Mouse (Mus musculus) heart, embryonic 12.5 days (tissue): ENCODE measurements at regions not wholly inside any gene's neighbourhood (a gene's known extent, or its start where the extent isn't known, plus 50 kb on each side); places are given as distances from the start of the nearest gene placed in this dataset.

Source experiments
- ATAC-seq: fragments of 200-750 bp; cut with Nextera tagmentation; 2 replicates; pipeline ENCODE4 v1.8.0; 2017; ENCODE audit warnings: moderate TSS enrichment, moderate library complexity; ENCODE audit not compliant: insufficient number of reproducible peaks, low FRiP score
- H3K27ac ChIP-seq: fragments of 300-500 bp; sonication (generic); 2 replicates; pipeline ENCODE4 v1.5.1; 2016; ENCODE audit warnings: mild to moderate bottlenecking, moderate library complexity; ENCODE audit not compliant: poor library complexity, severe bottlenecking
- H3K27me3 ChIP-seq: fragments of 300-500 bp; sonication (generic); replicated peaks from 2 replicates; pipeline ENCODE4 v1.6.1; 2016; ENCODE audit warnings: mild to moderate bottlenecking, moderate library complexity
- H3K36me3 ChIP-seq: fragments of 300-500 bp; sonication (generic); 2 replicates; pipeline ENCODE4 v1.6.1; 2016; ENCODE audit warnings: mild to moderate bottlenecking, moderate library complexity
- H3K4me1 ChIP-seq: fragments of 300-500 bp; sonication (generic); replicated peaks from 2 replicates; pipeline ENCODE4 v1.6.1; 2016; ENCODE audit warnings: mild to moderate bottlenecking
- H3K4me2 ChIP-seq: fragments of 300-500 bp; sonication (generic); 2 replicates; pipeline ENCODE4 v1.6.1; 2016; ENCODE audit warnings: mild to moderate bottlenecking, moderate library complexity
- H3K4me3 ChIP-seq: fragments of 300-500 bp; sonication (generic); 2 replicates; pipeline ENCODE4 v1.5.1; 2016; ENCODE audit warnings: mild to moderate bottlenecking
- H3K9ac ChIP-seq: fragments of 300-500 bp; sonication (generic); 2 replicates; pipeline ENCODE4 v1.6.1; 2016; ENCODE audit warnings: mild to moderate bottlenecking, moderate library complexity
- H3K9me3 ChIP-seq: fragments of 300-500 bp; sonication (generic); replicated peaks from 2 replicates; pipeline ENCODE4 v1.6.1; 2016; ENCODE audit warnings: mild to moderate bottlenecking, moderate library complexity
- WGBS: fragments of 180-500 bp; shearing (Covaris S2); methylation state at CpG from one replicate; pipeline ENCODE4 v1.1.7; 2016; 5-methylcytosine and 5-hydroxymethylcytosine counted together

DNA sequence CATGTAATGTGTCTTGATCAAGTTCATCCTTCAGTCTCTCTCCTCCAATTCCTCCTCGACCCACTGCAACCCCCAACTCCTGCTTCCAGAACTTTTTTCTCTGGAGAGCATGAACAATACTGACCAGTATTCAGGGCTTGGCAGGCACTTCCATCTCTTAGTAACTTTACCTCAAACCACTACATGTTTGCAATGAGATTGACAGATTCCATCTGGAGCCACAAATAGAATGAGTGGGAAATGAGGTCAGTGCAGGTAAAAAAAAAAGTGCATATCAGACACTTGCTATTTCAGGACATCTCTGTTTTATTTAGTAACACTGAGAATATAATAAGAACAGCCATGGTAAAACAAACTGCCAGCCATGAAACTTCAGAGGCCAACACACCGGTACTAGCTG, 94.5 kb upstream of the Ifne start:
- Histone ChIP-seq H3K4me1 (peaks cover 6% of the 10 kb centered on the region; the same call in 1 of the 2 replicates), H3K27ac (no peak overlapping the region), H3K36me3 (no peaks in the 10 kb centered on the region), H3K27me3 (no peaks in the 10 kb centered on the region), H3K4me3 (no peak overlapping the region), H3K9ac (no peak overlapping the region), H3K4me2 (no peak overlapping the region), H3K9me3 (no peaks in the 10 kb centered on the region)
- no peak for ATAC-seq
- WGBS, result 61% methylated on average over 2 of the region's 2 CpGs

DNA sequence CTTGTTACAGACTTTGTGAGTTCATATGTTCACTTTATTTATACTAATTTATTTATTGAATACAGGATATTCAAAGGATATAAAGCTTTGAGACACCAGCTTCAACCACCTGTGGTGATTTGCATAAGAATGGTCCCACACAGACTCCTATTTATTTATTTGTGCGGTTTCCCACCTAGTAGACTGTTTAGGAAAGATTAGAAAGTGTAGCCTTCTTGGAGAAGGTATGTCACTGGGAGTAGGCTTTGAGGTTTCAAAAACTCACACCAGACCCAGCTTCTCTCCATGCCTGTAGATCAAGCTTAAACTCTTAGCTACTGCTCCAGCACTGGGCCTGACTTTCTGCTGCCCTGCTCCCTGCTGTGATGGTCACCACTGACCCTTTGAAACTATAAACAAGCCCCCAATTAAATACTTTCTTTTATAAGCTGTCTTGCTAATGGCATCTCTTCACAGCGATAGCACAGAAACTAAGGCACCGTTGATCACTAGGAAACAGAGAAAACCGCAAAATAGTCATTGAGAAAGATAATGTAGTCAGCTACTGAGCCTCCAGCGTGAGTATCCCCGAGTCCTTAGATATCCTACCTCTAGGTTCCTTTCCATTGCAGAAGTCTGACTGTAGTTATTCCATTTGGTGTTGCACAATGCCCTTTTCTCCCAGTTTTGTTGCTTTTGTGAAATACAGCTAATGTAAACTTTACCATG, 89.3 kb upstream of the Ifne start:
- ATAC-seq, result no peak
- Histone ChIP-seq H3K4me1 (peaks cover under 1% of the 10 kb centered on the region; the same call in 1 of the 2 replicates), H3K9me3 (no peaks in the 10 kb centered on the region), H3K4me2 (no peak overlapping the region), H3K4me3 (no peak overlapping the region), H3K36me3 (no peaks in the 10 kb centered on the region), H3K9ac (no peak overlapping the region), H3K27me3 (no peaks in the 10 kb centered on the region), H3K27ac (no peak overlapping the region)
- WGBS, result 61% methylated on average over 6 of the region's 6 CpGs

DNA sequence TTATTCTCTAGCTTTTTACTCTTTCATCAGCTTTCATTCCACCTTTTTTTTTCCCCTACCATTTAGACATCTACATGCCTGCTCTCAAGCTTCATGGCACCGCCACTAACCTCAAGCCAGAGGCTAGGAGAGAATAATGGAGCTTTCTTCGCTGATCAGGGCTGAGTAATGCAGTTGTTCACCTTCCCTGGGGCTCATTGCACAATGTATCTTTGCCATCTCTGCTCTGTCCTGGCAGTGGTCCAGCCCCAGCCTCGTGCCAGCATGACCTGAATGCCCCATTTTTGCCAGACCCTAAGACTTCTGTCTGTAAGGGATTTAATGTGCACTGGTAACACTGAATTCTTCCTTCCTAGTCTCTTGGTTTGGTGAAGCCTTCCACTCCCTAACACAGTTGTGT, 79.6 kb upstream of the Ifne start:
- no peaks in the 10 kb centered on the region for H3K27me3 ChIP-seq
- H3K9ac ChIP-seq, result no peak overlapping the region
- no peak overlapping the region for H3K4me2 ChIP-seq
- no peaks in the 10 kb centered on the region for H3K36me3 ChIP-seq
- 68% methylated on average over 3 of the region's 3 CpGs for WGBS
- no peak overlapping the region for H3K4me3 ChIP-seq
- ATAC-seq, result no peak
- H3K9me3 ChIP-seq, result no peaks in the 10 kb centered on the region
- H3K4me1 ChIP-seq, result 0 out of 2 replicates have a peak, but pooled peaks cover 3% of the 10 kb centered on the region
- no peak overlapping the region for H3K27ac ChIP-seq

DNA sequence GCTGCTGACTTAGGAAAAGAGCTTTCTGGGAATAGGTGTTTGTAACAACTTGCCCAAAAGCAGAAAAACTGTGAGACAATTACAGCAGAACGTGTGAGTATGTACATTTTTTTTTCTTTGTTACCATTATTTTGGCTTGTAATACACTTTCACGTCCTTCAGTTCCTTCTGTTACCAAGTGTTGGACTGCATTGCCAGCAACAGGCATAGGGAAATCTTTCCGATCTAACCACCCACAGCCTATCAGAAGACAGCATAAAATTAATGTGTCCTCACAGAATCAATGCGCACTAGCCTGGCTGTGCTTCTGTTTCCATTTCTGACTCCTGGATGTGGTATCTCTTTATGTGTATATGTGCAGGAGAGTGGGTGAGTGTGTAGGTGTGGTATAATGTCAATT, 76.6 kb upstream of the Ifne start:
- Histone ChIP-seq H3K4me1 (0 out of 2 replicates have a peak, but pooled peaks cover 7% of the 10 kb centered on the region), H3K36me3 (no peaks in the 10 kb centered on the region), H3K27ac (no peak overlapping the region), H3K9ac (no peak overlapping the region), H3K4me2 (no peak overlapping the region), H3K27me3 (no peaks in the 10 kb centered on the region), H3K4me3 (no peak overlapping the region), H3K9me3 (no peaks in the 10 kb centered on the region)
- 67% methylated on average over 4 of the region's 4 CpGs for WGBS
- no peak for ATAC-seq

DNA sequence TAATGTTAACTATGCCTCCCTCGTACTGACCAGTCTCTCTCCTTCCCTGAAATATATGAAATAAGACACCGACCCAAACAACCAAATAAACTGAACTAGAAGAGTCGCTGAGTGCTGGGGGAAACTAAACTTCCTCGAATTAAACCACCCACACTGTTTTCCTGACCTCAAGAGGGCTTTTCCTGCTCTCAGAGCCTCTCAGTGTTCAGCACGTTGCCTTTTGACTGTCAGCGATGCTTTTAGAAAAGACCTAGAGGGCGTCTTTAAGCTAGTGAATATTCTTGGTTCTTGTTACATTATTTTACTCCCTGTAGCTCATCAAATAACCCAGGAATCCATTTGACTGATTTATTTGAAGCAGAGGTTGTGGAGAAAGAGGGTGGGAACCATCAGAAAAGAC, 76.2 kb upstream of the Ifne start:
- H3K36me3 ChIP-seq, result no peaks in the 10 kb centered on the region
- WGBS, result 39% methylated on average over 7 of the region's 7 CpGs
- H3K4me3 ChIP-seq, result no peak overlapping the region
- H3K9me3 ChIP-seq, result no peaks in the 10 kb centered on the region
- no peaks in the 10 kb centered on the region for H3K27me3 ChIP-seq
- peaks cover 8% of the 10 kb centered on the region for H3K4me1 ChIP-seq
- no peak overlapping the region for H3K27ac ChIP-seq
- no peak for ATAC-seq
- no peak overlapping the region for H3K9ac ChIP-seq
- no peak overlapping the region for H3K4me2 ChIP-seq

DNA sequence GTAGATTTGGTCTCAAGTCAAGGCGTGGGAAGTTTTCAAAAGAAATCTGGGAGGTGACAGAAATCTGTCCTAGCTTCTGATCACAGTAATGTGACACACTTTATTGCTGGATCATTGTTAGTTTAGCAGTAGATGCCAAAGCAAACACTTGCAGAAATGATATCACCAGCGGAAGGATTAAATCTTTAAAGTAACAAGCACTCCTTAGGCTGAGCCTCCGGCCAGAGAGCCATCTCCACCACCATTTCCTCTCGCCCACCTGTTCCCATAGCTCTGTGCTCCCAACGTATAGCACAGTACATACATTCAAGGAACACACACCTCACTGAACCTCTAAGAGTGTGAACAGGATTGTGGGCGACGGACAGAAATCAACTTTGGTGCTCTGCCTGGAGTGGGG, 75.6 kb upstream of the Ifne start:
- ATAC-seq, result 0 out of 2 replicates have a peak, but pooled peaks have one; percentile 36
- H3K4me3 ChIP-seq, result no peak overlapping the region
- 62% methylated on average over 7 of the region's 7 CpGs for WGBS
- H3K4me1 ChIP-seq, result peaks cover 14% of the 10 kb centered on the region
- H3K9me3 ChIP-seq, result no peaks in the 10 kb centered on the region
- H3K27ac ChIP-seq, result 0 out of 2 replicates have a peak overlapping the region, but pooled peaks have one; percentile 16
- H3K36me3 ChIP-seq, result no peaks in the 10 kb centered on the region
- H3K9ac ChIP-seq, result no peak overlapping the region
- no peak overlapping the region for H3K4me2 ChIP-seq
- H3K27me3 ChIP-seq, result no peaks in the 10 kb centered on the region

DNA sequence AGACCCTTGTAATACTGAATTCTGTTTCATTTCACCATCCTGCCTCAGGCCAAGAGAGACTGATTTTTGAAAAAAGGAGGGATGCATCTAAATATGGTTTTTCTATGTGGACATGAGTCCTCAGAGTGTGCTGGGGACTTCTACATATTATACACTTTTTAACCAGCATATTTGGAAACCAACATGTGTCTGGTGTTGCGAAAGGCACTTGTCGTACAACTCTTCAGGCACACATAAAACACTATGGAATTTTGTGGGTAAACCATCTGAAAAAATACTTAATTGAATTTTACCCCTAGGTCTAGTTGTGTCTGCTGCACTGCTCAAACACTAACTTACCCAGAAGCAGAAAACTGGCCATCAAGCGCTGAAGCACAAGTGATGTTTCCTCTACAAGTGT, 74.0 kb upstream of the Ifne start:
- no peaks in the 10 kb centered on the region for H3K27me3 ChIP-seq
- 86% methylated on average over 3 of the region's 3 CpGs for WGBS
- ATAC-seq, result no peak

DNA sequence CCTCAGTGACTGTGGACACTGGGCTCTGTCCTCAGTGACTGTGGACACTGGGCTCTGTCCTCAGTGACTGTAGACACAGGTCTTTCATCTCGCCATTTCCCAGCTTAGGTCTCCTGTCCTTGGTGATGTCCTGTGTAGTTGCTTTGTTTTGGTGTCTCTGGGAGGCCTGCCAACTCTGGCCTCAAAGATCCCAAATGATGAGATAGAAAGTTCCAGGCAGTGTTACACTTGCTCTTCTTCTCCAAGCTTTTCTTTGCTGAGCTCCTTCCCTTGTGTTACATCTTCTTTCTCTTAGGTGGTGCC, 71.0 kb upstream of the Ifne start:
- H3K4me2 ChIP-seq, result peak overlapping the region; percentile 56
- H3K27me3 ChIP-seq, result no peaks in the 10 kb centered on the region
- H3K27ac ChIP-seq, result peak overlapping the region; percentile 90
- 25% methylated on average over 1 of the region's 1 CpGs for WGBS
- no peaks in the 10 kb centered on the region for H3K9me3 ChIP-seq
- H3K36me3 ChIP-seq, result no peaks in the 10 kb centered on the region
- H3K4me3 ChIP-seq, result no peak overlapping the region
- peak; percentile 66 for ATAC-seq
- H3K4me1 ChIP-seq, result peaks cover 19% of the 10 kb centered on the region
- H3K9ac ChIP-seq, result no peak overlapping the region

More for the DNA sequence above, 74.0 kb upstream of the Ifne start:
- no peaks in the 10 kb centered on the region for H3K9me3 ChIP-seq
- H3K4me2 ChIP-seq, result no peak overlapping the region
- H3K4me1 ChIP-seq, result peaks cover 19% of the 10 kb centered on the region
- H3K4me3 ChIP-seq, result no peak overlapping the region
- no peak overlapping the region for H3K27ac ChIP-seq
- no peak overlapping the region for H3K9ac ChIP-seq
- H3K36me3 ChIP-seq, result no peaks in the 10 kb centered on the region

DNA sequence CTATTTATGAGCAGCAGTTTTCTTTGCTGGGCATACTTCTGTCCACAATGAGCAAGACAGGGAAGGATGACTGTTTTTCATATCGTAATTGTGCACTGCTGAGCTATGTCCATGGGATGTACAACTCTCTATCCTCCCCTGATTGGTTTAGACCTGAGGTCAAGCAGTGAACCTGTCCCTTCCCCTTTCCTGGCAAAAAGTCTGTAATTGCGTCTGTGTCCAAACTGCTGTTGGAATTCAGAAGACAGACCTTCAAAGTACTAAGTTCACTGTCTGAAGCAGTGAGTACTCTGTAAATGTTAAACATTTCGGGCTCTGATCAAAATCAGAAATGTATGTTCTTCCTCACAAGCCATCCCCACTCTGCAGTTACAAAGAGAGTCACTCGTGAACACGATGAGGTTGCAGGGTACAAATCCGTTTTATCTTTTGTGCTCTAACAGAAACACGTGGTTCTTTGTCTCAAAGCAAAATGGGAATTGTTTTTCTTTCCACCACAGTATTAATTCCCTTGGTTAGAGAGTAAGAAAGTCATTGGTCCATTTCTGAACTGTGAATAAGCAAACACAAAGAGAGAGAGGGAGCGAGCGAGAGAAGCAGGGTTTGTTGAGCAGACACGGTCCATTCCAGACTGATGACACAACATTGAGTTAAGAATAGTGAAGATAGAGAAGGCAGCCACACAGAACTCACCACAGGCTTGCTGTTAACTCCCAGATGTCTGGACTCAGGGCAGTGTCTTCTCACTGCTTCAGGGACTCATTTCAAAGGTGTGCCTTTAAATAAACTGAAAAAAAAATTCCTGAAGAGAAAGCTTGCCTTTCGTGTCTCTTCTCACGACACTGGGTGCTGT, 70.4 kb upstream of the Ifne start:
- H3K9me3 ChIP-seq, result no peaks in the 10 kb centered on the region
- H3K4me3 ChIP-seq, result no peak overlapping the region
- peak; percentile 92 for ATAC-seq
- no peaks in the 10 kb centered on the region for H3K36me3 ChIP-seq
- WGBS, result 21% methylated on average over 12 of the region's 12 CpGs
- H3K4me2 ChIP-seq, result peak overlapping the region; percentile 56
- H3K27ac ChIP-seq, result peak overlapping the region; percentile 90
- H3K4me1 ChIP-seq, result peaks cover 16% of the 10 kb centered on the region
- no peaks in the 10 kb centered on the region for H3K27me3 ChIP-seq
- 0 out of 2 replicates have a peak overlapping the region, but pooled peaks have one; percentile 1 for H3K9ac ChIP-seq

DNA sequence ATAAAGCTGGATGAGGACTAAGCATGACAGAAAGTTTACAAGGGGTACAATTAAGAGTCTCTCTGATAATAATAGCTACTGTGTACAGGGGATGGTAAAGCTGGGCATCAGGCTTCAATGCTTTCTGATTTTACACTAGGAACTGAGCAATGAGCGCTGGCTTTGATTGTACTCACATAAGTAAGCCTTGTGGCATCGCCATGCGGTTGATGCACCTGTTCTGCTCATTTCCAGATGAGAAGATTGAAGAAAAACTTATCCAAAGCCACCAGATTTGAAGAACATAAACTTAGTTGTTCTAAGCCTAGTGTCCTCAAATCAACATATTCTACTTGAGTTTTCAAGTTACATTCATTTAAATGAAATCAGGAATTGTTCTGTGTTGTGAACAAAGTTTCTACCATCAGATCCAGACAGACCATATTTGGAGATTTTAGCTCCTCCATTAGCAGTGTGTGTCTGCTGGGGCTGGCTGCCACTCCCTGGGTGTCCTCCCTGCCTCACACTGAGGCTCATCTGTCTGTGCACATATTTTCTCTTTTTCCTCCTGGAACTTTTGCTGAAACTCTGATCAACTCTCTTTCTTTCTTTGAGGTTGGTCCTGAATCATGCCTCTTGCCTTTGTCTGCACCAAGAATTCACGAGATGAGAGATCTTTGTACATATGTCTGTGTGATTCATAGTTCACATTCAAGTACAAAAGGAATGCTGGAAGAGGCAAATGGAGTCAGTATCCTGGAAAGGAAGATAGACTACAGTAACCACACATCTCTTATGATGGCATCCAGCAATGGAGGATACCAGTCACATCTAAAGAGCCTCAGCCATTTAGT, 68.2 kb upstream of the Ifne start:
- Histone ChIP-seq H3K4me2 (no peak overlapping the region), H3K27ac (no peak overlapping the region), H3K9me3 (no peaks in the 10 kb centered on the region), H3K4me3 (no peak overlapping the region), H3K36me3 (no peaks in the 10 kb centered on the region), H3K27me3 (no peaks in the 10 kb centered on the region), H3K4me1 (peaks cover 16% of the 10 kb centered on the region), H3K9ac (no peak overlapping the region)
- 80% methylated on average over 4 of the region's 4 CpGs for WGBS
- no peak for ATAC-seq

DNA sequence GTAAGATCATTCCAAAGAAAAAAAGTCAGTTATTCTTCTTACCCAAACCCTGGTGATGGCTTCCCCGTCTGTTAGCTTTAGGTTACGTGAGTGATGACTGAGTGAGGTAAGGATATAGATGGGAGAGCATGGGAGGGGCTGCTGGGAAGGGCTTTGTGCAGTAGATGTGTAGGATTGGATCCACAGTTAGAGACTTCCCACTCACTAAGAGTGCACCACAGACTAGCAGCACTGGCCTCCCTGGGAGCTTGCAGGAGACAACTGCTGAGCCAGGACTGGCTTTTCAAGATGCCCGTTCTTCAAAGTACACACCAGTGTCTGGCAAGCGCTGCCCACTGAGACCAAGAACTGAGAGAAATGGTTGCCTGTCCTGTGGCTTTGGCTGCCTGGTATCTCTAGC, 62.0 kb upstream of the Ifne start:
- ATAC-seq, result no peak
- Histone ChIP-seq H3K27me3 (no peaks in the 10 kb centered on the region; the same call in 1 of the 2 replicates), H3K4me3 (no peak overlapping the region), H3K36me3 (no peaks in the 10 kb centered on the region), H3K9ac (no peak overlapping the region), H3K9me3 (no peaks in the 10 kb centered on the region), H3K4me2 (no peak overlapping the region), H3K27ac (no peak overlapping the region), H3K4me1 (no peaks in the 10 kb centered on the region)
- 67% methylated on average over 4 of the region's 4 CpGs for WGBS
